Mouse (Mus musculus): ENCODE measurements around the gene Hnrnpl.

DNA sequence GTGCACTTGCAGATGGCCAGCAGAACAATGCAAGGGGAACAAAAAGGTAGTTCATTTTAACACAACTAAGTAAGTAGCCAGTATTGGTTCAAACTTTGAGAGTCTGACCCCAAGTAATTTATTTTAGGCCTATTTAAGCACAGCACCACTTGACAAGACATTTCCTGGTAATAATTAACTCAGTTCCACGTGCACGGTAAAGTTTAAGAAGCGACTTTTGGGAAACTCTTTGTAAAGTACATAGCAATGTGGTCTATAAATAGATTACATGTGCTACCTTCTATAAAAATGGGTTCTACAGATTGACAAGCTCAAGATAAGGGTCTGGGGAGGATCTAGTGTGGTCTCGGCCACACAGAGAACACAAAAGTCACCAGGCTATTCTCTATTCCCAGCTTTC, 4.6 kb upstream of the Hnrnpl start:
- no peak for TF ChIP-seq CTCF (IDR thresholded peaks at IDR 0.05; ENCODE audit: borderline replicate concordance, extremely low read depth, insufficient read depth, insufficient read length)
- TF ChIP-seq POLR2A (IDR thresholded peaks at IDR 0.05; ENCODE audit: borderline replicate concordance, extremely low read depth, insufficient read depth, insufficient read length, poor library complexity, severe bottlenecking) = no peak
